Mouse (Mus musculus) kidney, postnatal 14 days (tissue): Measurements from ENCODE around the gene Tctn3.
"Not testable (repeated sequence)": the region's sequence is repeated elsewhere in the genome, so short reads cannot be mapped to it uniquely, and the experiment has no call there.

Experiments used
- DNase-seq: peaks from one replicate; pipeline ENCODE4 v3.0.0; 2022; ENCODE audit warnings: mixed read lengths

Tctn3 gene

GRCm38 (mm10) chr19:40621616-40622015 lies 9.6 kb upstream of the Tctn3 start:
- DNase-seq, result not testable (repeated sequence)

GRCm38 (mm10) chr19:40616021-40616420 lies 4.0 kb upstream of the Tctn3 start:
- no peak for DNase-seq

DNA sequence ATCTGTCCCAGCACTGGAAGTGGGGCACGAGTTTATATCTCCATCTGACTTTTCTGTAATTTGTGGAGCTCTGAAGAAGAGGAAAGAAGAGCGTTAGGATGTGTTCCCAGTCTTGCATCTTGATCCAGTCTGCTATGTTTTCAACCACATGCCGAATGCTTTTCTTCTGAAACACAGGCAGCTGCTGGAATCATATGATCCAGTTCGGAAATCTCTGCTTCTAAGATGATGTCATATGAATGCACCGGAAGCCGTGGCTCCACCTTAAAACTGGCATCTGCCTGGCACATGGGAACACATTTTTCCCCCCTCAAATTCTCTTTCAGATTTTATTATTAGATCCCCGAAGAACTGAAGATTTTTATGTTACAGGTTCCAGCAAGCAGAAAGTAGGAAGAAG lies 2.8 kb upstream of the Tctn3 start:
- DNase-seq, result no peak

DNA sequence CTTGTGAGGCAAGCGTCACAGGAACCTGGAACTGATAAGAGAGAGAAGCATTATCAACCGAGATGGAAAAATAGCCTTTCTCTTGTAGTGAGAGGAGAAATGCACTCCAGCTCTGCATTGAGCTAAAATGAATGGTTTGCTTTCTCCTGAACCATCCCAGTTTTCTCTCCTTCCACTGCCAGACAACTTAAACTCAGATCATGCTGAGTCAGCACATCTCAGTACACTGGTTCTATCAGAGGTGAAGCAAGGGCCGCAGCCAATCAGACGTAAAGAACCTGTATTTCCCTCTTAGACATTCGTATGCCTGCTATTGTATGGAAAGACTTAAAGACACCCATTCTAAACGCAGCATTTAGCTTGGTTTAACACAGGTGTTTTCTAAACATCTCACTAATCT lies 4.4 kb downstream of the Tctn3 start:
- no peak for DNase-seq

- no peak for DNase-seq
Measured at GRCm38 (mm10) chr19:40605189-40605588, 6.8 kb downstream of the Tctn3 start.

DNA sequence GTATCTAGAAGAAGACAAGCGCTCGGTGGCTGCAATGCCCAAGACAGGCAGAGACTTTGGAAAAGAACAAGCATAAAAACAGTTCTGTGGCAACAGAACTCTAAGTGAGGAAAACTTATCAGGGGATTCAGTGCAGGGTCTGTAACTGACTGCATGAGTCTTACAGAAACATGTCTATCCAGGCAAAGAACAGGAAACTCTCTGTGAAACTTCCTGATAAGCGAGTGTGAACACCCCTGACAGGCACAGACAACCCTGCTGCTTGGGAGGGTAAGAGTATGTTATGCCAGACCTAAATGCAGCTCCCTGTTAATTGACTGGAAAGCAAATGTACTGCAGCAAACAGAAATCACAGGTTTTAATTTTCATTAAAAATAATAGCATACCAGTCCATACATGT lies 10.2 kb downstream of the Tctn3 start:
- no peak for DNase-seq

GRCm38 (mm10) chr19:40600846-40601245 lies 11.2 kb downstream of the Tctn3 start:
- DNase-seq, result peak; percentile 18

DNA sequence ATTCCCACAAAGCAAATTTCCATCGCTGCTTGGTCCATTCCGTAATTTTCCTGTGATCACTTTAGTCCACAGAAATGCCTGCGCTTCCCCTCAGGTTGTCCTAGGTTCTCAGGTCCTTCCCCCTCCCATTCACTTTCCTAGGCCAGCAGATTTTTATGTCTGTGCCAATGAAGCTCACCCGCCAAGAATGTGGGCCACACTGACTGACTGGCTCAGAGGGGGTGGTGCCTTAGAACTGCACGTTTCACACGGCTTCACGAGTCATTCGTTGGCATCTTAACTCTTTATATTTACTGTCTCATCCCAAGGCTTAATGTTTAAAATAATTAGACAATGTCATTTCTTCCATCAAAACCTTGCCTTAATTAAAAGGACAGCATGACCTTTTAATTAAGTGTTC lies 16.2 kb downstream of the Tctn3 start:
- no peak for DNase-seq

DNA sequence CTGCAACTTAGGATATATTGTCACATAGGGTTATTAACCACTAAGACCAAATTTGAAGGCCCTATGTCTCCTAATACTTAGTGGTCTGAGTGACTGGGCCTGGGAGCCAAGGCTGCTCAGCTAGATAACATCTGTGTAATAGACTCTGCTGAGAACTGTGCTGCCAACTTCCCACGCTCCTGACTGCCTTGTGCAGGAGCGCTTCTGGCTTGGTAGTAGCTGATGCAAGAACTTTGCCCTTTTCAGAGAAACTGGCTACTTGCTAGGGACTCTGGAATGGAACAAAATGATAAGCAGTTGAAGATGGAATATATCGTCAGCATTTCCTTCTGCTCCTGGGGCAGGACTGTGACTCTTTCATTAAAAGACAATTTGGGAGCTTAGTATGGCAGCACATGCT lies 16.8 kb downstream of the Tctn3 start:
- no peak for DNase-seq

GRCm38 (mm10) chr19:40589530-40589880 lies 22.5 kb downstream of the Tctn3 start:
- DNase-seq, result no peak

DNA sequence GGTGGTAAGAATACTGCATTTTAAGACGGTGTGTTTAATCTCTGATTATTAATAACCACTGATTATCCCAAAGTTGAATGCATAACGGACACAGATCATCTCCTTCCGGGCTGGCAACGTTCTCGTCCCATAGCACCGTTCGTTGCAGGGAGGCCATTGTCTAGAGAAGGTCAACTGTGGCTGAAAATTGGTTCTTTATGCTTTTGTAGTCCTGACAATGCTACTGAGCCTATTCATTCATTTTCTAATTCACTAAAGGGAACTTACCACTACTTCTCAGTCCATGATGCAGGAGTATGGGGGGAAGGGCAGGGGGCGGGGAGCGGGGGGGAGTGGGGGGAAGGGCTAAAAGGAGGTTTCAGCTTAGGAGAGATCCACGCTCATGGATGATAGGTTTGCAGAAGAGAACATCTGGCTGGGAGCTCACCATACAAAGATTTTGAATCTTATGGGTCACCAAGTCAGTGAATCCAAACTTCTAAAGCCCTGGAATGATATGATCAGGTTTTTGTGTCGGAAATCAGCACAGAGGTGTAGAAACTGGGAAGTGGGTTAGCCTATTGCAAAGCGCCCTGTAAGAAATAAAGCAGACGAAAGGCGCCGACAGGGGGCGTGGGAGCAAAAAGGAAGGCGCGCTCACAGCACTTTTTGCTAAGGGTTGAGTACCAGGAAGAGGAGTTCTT lies 23.0 kb downstream of the Tctn3 start:
- peak; percentile 89 for DNase-seq

DNA sequence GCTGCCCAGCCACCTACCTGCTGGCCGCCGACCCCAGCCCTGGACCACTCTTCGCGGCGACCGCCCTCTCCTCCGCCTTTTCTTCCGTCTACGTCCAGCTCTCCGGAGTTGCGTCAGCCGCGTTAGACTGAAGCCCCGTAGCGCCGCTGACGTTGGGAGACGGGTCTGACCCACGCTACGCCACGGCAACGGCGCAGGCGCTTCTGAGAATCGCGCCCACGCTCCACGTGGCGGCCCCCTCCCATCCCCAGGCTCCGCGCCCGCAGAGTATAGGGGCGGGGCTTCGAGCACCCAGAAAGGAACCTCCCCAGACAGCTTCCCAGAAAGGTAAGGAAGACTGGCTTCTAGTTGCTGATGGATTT lies 23.8 kb downstream of the Tctn3 start, which contains the start of gene Aldh18a1:
Aldh18a1 (minus strand) TSS at position 171 of the 362 bp plus-strand sequence.
- peak; percentile 93 for DNase-seq

GRCm38 (mm10) chr19:40587491-40588292 lies 24.3 kb downstream of the Tctn3 start:
- no peak for DNase-seq

GRCm38 (mm10) chr19:40586908-40587307 lies 25.1 kb downstream of the Tctn3 start:
- no peak for DNase-seq

- DNase-seq, result no peak
Measured at GRCm38 (mm10) chr19:40581662-40582061, 30.4 kb downstream of the Tctn3 start.

- DNase-seq, result no peak
Measured at GRCm38 (mm10) chr19:40580902-40581301, 31.1 kb downstream of the Tctn3 start.

GRCm38 (mm10) chr19:40575438-40575837 lies 36.6 kb downstream of the Tctn3 start:
- DNase-seq, result no peak

GRCm38 (mm10) chr19:40570726-40571125 lies 41.3 kb downstream of the Tctn3 start:
- DNase-seq, result peak; percentile 73

DNA sequence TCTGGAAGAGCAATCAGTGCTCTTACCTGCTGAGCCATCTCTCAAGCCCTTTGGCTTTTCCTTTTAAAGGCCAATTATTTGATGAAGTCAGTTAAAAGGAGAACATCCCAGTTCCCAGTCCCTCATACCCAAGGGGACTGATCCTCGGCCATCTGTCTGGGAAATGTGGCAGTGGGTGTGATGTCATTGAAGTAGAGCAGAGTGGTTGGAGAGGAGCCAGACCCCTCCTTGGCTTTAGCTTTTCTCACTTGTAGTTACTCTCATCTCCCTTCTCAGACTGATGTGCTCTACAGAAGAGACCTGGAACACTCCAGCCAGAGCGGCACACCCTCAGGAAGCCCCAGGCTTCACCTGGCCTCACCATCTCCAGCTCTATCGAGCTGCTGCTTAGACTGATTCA lies 44.4 kb downstream of the Tctn3 start:
- no peak for DNase-seq

GRCm38 (mm10) chr19:40563880-40564645 lies 48.0 kb downstream of the Tctn3 start:
- no peak for DNase-seq

DNA sequence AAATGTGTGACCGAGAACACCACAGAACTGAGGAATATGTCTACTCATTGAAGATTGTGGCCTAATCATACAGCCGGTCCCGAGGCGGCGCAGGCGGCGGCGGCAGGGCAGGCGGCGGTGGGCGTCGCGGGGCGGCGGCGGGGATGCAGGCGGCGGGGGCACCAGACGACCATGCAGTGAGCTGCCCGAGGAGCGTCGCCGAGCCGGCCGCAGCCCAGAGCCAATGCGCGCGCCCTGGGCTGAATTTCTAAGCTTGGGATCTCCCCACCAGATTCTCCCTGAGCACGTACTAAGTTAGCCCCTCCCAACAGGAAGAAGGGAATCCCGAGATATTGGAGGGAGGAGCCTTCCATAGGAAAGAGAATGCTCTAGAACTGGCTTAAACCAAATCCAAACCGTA lies 50.5 kb downstream of the Tctn3 start:
- DNase-seq, result not testable (repeated sequence)

GRCm38 (mm10) chr19:40556029-40556428 lies 56.0 kb downstream of the Tctn3 start:
- DNase-seq, result no peak

- DNase-seq, result no peak
Measured at GRCm38 (mm10) chr19:40555136-40555535, 56.9 kb downstream of the Tctn3 start.

DNA sequence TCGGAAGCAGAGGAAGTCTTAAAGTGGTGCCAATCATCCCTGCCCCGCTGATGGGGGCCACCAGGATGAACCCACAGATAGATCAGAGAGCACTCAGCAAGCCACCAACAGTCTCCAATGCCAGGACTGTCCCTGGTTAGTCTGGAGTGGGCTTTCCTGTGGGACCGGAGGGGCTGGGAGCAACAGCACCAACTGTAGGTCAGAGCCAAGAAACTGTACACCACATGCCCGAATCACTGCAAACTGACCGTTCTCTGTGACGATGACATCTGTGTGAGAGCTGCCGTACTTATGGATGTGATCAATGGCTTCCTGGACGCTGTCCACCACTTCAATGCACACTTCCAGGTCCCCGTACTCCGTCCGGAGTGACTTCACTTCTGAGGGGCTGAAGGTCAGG lies 57.7 kb downstream of the Tctn3 start:
- no peak for DNase-seq
